Mouse (Mus musculus) heart, postnatal 36 days (tissue): ENCODE measurements around the gene Lipi. TPM values are rescaled to one million over a fixed set of nuclear protein-coding genes. Genes with fewer than 3 reads are reported as not detected.

ENCODE experiments used
- DNase-seq, 2 experiments: peaks; one replicate each; pipeline ENCODE4 v3.0.0; 2021 to 2022
- intact Hi-C: fragments of 180-260 bp; cut with DNase I; formaldehyde crosslinking; loops from one replicate; pipeline ENCODE4 v1.15.1; 2025
- total RNA-seq, 2 experiments: library from RNA; stranded (reverse); gene quantifications; 2 replicates each; pipeline ENCODE4 v1.2.3; 2021

Lipi gene
- total RNA-seq: not detected

- intact Hi-C loops: no loop called here
- no peak for DNase-seq
Measured at GRCm38 (mm10) chr16:75585961-75586360, at the start of gene Lipi. Gene Lipi, minus strand, starts transcription at chr16:75586061.

- no peak for DNase-seq
- intact Hi-C loops: no loop called here
Measured at GRCm38 (mm10) chr16:75627862-75628261, 42.0 kb upstream of the Lipi start.

- intact Hi-C loops: loop anchor here (1.0 kb wide), 1 partner anchor 1282 kb away; no protein-coding TSS in a partner anchor
- peak; percentile 2 to 3 for DNase-seq
Measured at GRCm38 (mm10) chr16:75617651-75618349, 31.9 kb upstream of the Lipi start.

GRCm38 (mm10) chr16:75612561-75612960 is 26.7 kb upstream of the Lipi start:
- intact Hi-C loops: no loop called here
- DNase-seq: no peak

GRCm38 (mm10) chr16:75606415-75606814 is 20.6 kb upstream of the Lipi start:
- intact Hi-C loops: no loop called here
- DNase-seq: no peak

- intact Hi-C loops: no loop called here
- DNase-seq: peak in 1 of 2 experiments; percentile 2
Measured at GRCm38 (mm10) chr16:75593501-75594183, 7.8 kb upstream of the Lipi start.

- peak; percentile 75 to 76 for DNase-seq
- intact Hi-C loops: no loop called here
Measured at GRCm38 (mm10) chr16:75592671-75593500, 7.0 kb upstream of the Lipi start, which contains the start of gene Rbm11. Gene Rbm11, plus strand, starts transcription at chr16:75592844.

GRCm38 (mm10) chr16:75586466-75586865 is 605 bp upstream of the Lipi start:
- intact Hi-C loops: no loop called here

GRCm38 (mm10) chr16:75582279-75582678 is 3.6 kb downstream of the Lipi start:
- intact Hi-C loops: no loop called here
- no peak for DNase-seq

More at GRCm38 (mm10) chr16:75586466-75586865, 605 bp upstream of the Lipi start:
- DNase-seq: no peak

GRCm38 (mm10) chr16:75562910-75563309 is 23.0 kb downstream of the Lipi start:
- intact Hi-C loops: no loop called here
- no peak for DNase-seq

- intact Hi-C loops: no loop called here
- DNase-seq: no peak
Measured at GRCm38 (mm10) chr16:75545310-75545709, 40.6 kb downstream of the Lipi start.

GRCm38 (mm10) chr16:75537784-75538565 is 47.9 kb downstream of the Lipi start:
- DNase-seq: no peak
- intact Hi-C loops: no loop called here

- DNase-seq: no peak
- intact Hi-C loops: no loop called here
Measured at GRCm38 (mm10) chr16:75531705-75532104, 54.2 kb downstream of the Lipi start.

GRCm38 (mm10) chr16:75496568-75496967 is 89.3 kb downstream of the Lipi start:
- DNase-seq: no peak
- intact Hi-C loops: no loop called here

Other genes with a start within 250 kb of the Lipi start
- not detected for gene Rbm11, start 6.8 kb upstream of the Lipi start, total RNA-seq
- gene Hspa13, start 181.0 kb upstream of the Lipi start, total RNA-seq: 10 to 100 TPM; 13.5 to 13.9 TPM